Mouse (Mus musculus): ENCODE data around the gene Rpl12. TPM values are rescaled to one million over a fixed set of nuclear protein-coding genes. Genes with fewer than 3 reads are reported as not detected.

Rpl12 gene
- 42.5 TPM for polyA plus RNA-seq (2017; shearing (Covaris generic))

GRCm38 (mm10) chr2:32961192-32961995, at the start of gene Rpl12, which contains the start of gene Lrsam1:
TSS of gene Rpl12 (plus strand) at chr2:32961559.
TSS of gene Lrsam1 (minus strand) at chr2:32961614.

DNA sequence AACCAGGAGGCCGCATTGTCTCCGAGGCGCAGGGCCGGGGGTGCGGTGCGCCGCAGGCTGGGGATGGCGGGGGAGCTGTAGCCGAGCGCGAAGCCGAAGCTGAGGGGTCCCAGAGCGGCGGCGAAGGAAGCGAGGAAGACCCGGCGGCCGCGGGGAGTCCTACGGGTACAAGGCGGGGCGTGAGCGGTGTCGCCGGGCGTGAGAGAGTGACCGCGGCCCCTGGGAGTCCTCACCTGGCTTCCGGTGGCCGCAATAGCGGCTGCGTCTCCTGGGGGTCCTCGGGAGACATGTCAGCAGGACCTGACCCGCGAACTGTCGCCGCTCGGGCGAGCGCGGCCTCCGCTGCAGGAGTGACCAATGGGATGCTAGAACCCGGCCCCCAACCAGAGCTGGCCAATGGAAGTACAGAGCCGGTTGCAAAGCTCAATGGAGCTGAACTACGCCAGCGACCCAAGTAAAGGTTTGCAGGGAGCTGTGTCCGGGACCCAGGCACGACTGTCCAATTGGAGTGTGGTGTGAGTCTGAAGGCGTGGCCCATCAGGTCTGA, 20.4 kb downstream of the Rpl12 start, which contains the start of gene Slc2a8:
Gene Slc2a8, minus strand, starts transcription at position 359 of the 547 bp plus-strand sequence.

Other genes starting within 250 kb of the Rpl12 start
- gene Cdk9, start 248.5 kb upstream of the Rpl12 start, polyA plus RNA-seq (2017; shearing (Covaris generic)): 126 TPM
- 62.7 TPM for gene Sh2d3c, start 240.5 kb upstream of the Rpl12 start, polyA plus RNA-seq (2017; shearing (Covaris generic))
- not detected for gene 6330409D20Rik, start 220.5 kb upstream of the Rpl12 start, polyA plus RNA-seq (2017; shearing (Covaris generic))
- gene Tor2a, start 204.3 kb upstream of the Rpl12 start, polyA plus RNA-seq (2017; shearing (Covaris generic)): 39.1 TPM
- 2.0 TPM for gene Ttc16, start 185.9 kb upstream of the Rpl12 start, polyA plus RNA-seq (2017; shearing (Covaris generic))
- gene Ptrh1, start 185.8 kb upstream of the Rpl12 start, polyA plus RNA-seq (2017; shearing (Covaris generic)): 12.3 TPM
- 2.5 TPM for gene Cfap157, start 177.1 kb upstream of the Rpl12 start, polyA plus RNA-seq (2017; shearing (Covaris generic))
- 13.5 TPM for gene Stxbp1, start 114.3 kb upstream of the Rpl12 start, polyA plus RNA-seq (2017; shearing (Covaris generic))
- 1.5 TPM for gene Fam129b, start 85.4 kb upstream of the Rpl12 start, polyA plus RNA-seq (2017; shearing (Covaris generic))
- 5.4 TPM for gene Lrsam1, start 55 bp downstream of the Rpl12 start, polyA plus RNA-seq (2017; shearing (Covaris generic))
- 14.6 TPM for gene Slc2a8, start 20.5 kb downstream of the Rpl12 start, polyA plus RNA-seq (2017; shearing (Covaris generic))
- gene Garnl3, start 170.1 kb downstream of the Rpl12 start, polyA plus RNA-seq (2017; shearing (Covaris generic)): 2.1 TPM